Mouse (Mus musculus): Measurements from ENCODE around the gene Mipep.

Gene Mipep

DNA sequence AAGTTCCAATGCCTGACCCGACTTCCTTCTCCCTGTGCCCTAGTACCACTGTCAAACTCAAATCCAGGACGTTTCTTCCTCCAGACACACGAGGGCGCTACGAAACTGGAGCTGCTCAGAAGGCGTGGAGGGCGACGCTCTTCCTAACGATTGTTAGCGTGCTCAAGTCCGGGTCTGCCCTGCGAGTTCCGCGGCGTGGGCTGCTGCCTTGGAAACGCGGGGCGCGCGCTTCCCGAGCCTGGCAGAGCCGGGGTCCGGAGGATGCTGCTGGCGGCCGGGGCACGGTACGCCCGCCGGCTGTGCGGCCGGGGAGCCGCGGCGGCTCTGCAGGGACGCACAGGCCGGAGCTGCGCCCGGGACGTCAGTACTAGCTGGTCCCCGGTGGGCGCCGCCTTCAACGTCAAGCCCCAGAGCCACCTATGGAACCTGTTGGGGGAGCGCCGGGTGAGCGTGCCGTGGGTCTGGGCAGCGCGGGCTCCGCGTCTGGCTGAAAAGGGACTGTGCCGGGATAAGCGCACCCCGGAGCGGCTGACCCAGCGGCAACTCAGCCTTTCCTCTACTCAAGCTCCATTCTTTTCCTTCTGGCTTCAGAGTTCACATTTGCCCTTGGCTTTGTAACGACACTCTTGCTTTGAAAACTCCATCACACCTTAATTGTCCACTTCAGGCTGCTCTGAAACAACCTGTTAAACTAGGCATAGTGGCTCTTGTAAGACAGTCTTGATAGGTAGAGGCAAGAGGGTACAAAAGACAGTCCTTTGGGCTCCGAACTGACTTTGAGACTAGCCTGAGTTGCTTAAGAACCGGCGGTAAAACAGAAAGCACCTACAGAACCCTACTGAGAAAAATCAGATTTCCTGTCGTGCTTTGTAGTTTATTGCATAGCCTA, at the start of gene Mipep:
Mipep (plus strand) TSS at position 147 of the 889 bp plus-strand sequence.
- DNase-seq, result peak; percentile 91

DNA sequence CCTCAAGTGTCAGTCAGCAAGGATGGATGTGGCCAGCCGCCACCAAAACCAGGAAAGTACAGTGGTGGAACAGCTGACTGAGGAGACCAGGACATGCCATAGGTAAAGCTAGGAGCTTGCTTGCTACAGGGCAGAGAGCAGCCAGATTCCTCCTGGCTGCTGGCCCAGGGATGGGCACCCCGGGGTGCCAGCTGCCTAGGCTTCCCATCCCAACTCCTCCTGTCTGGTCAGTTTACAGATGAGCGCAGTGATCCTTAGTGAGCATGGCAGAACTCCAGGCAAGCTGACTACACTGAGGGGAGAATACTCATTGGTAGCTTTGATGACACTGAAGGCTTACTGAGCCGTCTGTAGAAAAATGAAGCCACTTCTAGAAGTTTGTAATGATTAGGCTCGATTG, 49.2 kb upstream of the Mipep start:
- DNase-seq, result peak; percentile 30

DNA sequence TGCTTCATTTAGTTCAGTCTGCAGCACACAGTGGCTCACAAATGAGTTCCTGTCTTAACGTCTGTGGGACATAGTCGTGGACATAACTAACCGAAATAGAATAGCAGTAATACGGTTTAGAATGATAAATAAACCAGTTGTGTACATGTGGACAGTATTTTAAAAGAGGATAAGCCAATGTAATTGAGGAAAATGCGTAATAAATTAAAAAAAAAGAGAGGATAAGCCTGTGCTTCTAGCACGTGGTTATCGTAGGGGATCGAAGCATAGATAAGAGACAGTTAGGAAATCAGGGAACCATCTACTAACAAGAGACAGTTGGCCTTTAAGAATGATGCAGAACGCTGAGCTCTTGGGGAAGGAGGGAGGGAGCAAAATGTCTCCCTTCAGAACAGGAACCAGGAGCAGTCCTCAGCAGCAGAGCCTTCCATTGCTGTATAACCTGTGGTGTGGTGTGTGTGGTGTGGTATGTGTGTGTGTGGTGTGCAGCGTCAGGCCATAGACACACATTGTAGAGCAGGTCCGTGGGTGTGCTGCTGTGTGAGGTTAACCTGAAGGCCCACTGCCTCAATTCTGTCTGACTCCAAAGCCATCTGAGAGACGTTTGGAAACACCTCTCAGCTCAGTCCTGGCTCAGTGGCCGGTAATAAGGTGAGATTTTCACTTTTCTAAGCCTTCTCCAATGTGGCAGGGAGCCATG, 48.4 kb upstream of the Mipep start:
- DNase-seq, result no peak

DNA sequence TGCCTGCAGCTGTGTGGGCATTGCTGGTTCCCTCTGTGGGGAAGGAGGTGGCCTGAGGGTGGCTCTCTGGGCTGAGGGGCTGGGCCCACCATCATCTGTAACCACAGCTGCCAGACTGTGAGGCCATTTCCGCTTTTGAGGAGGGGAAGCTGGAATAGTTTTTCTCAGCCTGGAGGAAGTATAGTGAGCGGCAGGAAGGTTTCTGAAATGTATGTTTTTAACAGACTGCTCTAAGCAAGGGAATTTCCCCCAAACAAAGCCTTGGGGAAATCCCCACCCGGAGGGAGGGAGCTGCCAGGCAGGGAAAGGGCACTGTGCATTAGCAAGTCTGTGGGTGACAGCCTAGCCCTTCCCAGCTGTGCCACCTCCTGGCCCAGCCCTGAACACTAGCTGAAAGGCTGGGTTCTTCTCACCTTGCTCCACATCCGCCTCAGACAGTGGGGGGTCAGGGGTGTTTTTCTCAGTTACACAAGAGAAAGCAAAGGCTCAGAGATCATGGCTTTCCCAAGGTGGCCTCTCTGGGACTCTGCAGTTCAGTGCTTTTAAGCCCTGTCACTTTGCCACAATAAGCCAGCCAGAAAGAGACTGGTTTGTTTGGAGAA, 47.7 kb upstream of the Mipep start:
- peak; percentile 43 for DNase-seq

DNA sequence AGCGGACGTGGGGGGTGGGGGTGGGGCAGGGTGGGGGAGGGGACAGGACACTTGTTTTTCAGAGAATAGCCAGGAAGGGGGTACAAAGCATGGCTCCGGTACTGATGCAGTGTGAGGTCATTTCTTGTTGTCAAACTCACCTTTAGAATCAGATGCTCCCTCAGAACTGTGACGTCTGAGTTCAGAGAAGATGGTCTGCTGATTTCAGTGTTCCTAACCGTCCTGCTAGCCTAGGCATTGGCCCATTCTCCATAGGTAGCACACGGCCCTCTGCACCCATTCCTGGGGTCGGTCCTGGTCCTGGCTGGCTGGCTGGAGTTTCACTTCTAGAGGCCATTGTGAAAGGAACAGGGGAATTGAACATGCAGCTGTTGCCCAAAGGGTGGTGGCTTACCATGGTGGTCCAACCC, 47.2 kb upstream of the Mipep start:
- no peak for DNase-seq

DNA sequence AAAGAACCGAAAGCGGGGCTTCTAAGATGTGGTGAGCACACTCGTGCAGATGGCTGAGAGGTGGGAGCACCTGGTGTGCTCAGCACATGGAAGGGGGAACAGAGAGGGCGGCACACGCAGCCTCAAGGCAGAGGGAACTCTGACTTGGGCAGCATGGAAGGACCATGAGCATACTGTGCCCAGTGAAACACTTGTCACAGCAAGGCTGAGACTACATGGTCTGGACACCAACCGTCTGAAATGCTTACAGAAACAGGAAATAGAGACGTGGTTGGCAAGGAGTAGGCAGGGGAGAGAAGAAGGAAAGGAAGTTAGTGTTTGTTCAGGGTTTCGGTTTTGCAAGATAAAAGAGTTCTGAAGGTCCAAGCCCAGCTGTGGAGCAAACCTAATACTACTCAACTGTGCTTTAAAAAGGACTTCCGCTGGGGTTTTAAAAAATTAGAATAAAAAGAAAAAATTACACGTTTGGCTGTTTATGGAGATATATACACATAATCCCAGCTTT, 45.9 kb upstream of the Mipep start:
- DNase-seq, result no peak

DNA sequence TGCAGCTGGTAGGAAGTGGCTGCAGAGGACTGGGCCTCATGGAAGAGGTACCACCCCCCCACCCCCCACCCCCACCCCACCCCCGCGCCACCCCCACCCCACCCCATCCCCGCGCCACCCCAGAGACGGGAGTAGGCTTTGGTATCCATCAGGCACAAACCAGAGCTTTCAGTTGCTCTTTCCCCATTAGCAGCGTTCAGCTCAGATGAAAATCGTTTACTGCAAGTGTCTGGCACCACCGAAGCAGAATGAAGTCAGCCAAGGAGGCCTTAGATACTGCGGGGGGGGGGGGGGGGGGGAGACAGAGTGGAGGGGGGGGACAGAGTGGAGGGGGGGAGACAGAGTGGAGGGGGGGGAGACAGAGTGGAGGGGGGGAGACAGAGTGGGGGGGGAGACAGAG, 45.2 kb upstream of the Mipep start:
- DNase-seq, result no peak

DNA sequence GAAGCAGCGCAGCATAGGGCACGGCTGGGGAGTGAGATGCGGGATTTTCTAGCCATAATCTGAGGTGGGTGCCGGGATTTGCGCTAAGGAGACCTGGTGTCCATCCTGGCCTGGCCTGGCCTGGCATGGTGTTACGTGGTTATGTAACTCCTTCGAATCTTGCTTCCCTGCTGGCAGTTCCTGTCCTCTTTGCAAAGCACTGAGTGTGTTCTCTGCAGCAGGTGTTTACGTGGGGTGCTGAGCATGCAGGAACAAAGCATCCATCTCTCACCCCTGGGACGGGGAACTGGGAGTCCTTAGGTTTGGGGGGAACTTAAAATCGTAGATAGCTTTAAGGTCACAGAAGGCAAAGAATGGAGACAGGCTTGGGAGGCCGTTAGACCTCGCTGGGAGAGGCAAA, 44.8 kb upstream of the Mipep start:
- no peak for DNase-seq

DNA sequence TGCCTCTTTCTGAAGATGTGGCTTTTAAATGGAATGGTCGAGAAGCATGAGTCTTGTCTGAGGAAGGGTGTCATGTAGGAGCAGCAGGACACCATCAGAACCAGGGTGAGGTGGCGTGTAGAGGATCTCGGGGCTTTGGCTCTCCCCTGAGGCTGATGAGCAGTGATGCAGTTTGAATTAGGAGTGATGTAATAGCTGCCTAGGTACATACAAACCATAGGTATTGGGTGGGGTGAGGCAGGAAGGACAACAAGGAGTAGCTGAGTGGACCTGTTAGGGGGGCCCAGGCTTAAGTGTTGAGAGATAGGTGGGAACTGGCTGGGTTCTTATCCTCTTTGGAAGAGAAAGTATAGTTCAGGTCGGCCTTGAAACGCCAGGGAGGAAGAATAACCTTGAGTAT, 43.9 kb upstream of the Mipep start:
- no peak for DNase-seq

DNA sequence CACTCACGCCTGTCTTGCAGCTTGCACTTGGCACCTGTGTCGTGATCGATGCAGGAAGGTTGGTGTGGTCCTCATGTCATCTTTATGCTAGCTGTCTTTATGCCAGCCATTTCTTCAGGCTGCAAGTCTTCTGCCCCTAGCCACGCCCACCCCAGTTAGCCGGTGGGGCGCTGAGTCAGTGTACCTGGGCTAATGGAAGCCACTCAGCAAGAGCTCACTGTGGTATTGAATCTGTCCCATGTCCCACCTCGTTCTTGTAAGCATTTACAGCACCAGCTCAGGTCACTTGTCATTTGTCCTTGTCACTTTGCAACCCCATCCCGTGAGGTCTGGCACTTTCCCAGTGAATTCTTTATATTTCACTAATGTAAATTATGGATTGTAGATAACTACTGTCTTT, 43.3 kb upstream of the Mipep start:
- no peak for DNase-seq

DNA sequence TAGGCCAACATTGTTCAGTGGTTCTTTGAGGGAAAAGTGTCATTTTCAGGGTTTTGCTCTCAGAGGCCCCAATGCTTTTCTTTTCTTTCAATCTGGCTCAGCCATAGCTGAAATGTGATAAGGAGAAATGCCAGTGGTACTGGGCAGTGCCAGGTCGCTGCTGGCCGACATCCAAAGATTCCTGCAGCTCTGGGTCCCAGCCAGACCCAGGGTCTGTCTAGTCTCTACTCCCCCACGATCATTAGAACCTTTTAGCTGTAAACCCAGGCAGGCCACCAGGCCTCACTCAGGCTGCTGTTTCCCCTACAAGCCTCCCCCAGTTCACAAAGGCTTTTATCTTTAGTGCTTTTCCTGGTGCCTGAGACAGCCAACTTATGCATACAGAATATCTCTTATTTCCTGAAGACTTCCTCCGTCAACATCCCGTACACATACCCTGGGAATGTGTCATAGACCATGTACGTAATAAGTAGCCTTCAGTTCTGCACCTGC, 42.8 kb upstream of the Mipep start:
- DNase-seq, result peak; percentile 57

DNA sequence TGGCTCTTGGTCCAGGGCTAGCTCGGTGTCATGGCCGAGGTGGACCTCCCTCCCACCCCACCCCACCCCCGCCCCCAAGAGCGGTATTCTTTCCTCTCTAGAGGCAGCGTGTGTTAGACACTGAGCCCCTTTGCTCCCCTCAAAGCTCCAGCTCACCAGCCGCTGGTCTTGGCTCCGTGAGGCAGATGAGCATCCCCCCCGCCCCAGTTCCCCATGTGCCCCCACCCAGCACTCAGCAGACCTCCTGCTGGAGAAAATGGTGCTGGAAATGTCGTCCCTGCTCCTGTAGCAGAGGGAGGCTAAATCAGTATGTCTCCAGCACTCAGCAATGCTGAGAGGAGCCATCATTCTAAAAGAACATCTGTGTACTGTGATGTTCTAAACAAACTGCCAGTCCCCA, 40.7 kb upstream of the Mipep start:
- DNase-seq, result no peak

DNA sequence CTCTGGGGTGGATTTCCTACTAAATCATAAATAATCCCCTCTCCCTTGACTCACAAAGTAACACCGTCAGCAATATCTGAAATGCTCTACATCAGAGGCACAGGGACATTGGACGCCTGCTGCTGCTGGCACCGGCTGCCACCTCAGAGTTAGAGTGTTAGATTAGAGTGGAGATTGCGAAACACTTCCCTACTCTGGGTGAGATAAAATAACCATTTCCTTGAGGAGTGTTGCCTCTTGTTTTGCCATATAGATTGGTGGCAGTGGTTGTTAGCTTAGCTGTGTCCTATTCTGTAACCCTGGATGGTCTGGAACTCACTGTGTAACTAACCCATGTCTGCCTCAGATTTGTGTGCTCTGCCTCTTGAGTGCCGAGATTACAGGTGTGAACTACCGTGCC, 39.2 kb upstream of the Mipep start:
- DNase-seq, result no peak

DNA sequence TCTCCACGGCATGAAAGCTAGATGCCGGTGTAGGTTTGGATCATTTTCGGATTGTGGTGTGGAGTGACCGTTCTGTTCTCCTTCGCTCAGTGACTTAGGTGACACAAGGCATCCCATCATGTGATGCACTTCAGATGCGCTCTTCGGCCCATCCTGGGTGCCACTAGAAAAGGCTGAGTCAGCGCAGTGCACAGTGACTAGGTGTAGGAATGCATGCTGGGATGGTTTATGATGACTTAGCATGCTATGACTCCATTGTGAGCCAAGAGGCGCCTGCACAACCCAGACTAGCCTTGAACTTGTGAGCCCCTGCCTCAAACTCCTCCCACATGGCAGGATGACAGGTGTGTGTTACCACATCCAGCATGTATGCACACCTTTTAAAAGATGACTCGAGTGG, 38.2 kb upstream of the Mipep start:
- no peak for DNase-seq

DNA sequence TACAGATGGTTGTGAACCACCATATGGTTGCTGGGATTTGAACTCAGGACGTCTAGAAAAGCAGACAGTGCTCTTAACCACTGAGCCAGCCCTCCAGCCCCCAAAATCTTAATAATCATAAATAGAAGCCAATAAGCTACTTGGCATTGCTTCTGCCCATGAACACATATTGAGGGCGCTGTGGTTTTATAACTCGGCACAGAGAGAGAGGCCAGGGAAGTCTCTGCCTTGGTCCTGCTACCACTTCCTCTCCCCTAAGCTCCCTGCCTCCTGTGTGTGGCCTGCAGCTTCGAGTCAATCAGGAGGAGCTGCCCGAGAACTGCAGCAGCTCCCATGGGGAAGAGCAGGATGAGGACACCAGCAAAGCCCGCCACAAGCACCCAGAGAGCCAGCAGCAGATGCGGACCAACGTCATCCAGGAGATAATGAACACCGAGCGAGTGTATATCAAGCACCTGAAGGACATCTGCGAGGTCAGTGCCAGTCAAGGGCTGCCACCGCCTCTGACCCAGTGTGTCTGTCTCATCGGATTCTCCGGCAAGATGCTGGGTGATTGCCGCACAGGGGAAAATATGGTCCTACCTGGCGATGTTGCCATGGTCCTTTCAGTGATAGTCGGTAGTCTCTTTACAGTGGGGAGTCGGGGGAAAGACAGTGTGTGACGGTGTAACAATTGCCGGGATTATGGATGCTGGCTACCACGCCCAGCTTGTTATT, 37.1 kb upstream of the Mipep start:
- no peak for DNase-seq

DNA sequence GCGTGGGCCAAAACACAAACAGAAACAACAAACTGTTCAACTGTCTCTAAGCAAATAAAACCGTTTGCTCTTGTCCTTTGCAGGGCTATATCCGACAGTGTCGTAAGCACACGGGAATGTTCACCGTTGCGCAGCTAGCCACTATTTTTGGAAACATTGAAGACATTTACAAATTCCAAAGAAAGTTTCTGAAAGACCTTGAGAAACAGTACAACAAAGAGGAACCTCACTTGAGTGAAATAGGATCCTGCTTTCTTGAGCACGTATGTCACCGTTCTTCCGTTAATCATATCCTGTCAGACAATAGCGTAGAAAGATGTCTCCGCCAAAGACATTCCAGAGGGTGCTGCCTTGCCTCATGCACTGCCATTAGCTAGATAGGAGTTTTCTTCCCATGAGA, 34.5 kb upstream of the Mipep start:
- no peak for DNase-seq

DNA sequence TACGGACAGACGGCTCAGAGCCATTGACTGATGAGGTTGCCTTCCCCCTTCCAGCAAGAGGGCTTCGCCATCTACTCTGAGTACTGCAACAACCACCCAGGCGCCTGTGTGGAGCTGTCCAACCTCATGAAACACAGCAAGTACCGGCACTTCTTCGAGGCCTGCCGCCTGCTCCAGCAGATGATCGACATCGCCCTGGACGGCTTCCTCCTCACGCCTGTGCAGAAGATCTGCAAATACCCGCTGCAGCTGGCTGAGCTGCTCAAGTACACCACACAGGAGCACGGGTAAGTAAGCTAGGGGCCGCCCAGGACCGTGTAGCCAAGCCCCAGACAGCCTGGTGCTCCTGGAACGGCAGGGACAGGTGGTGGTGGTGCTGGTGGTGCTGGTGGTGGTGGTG, 32.8 kb upstream of the Mipep start:
- DNase-seq, result no peak

DNA sequence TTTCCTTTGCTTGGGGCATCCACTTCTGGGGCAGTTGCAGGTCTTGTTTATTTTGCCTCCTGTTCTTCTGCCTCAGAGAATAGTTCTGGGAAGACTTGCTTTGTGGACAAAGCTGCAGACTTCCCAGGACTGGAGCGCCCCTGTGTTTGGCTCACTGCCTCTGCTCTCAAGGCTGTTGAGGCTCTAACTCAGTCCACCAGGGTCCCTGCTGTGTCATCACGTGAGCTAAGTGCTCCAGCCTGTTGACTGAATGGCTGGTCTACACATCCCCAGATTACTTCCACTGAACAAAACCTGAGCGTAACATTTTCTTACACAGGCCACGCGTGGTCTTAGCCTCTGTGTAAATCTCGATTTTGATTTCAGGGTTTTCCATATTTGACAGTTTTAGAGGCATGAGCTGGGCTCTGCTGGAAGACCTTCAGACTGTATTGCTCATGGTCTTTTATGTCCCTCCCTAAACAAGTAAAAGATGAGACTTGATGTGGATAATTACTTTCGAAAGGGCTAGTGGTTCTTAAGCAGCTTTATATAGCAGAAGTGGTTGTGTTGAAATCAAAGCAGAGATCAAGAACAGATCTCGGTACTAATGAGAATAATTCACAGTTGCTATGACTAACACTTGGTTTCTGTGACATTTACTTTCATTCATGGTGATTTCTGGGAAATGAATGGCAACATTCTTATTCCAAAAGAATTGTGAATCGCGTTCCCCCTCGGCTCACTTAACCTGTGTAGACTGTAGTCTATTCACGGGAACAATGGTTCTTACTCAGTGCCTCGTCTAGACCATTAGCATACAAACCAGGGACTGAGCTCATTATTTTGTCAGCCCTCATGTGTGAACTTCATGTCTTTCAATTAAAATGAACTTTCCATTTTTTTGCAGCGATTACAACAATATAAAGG, 31.2 kb upstream of the Mipep start:
- no peak for DNase-seq

DNA sequence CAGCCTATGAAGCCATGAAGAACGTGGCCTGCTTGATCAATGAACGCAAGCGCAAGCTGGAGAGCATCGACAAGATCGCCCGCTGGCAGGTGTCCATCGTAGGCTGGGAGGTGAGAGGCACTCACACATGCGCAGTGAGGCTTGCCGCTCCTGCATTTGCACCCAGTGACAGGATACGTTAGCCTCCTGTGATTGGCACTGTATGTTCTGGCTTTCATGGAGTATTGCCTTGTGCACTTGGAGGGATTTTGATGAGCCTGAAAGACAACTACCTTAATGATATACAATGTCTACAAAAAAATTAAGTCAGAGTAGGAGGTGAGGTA, 30.6 kb upstream of the Mipep start:
- DNase-seq, result no peak

DNA sequence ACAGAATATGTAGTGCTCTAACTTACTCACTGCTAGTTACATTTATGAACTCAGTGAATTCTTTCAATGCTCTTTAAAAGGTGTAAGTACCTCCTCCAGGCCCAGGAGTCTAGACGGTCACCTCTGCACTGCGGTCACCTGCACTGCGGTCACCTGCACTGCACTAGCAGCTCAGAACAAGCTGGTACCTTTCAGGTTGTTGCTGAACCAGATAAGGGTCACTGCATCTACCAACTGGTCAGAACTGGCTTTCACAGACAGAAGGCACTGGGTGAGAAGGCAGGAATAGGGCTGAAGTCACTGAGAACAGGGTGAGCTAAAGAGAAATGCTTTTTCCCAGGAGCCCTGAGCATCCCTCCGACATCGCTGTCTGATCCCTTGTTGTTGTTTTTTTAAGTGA, 29.7 kb upstream of the Mipep start:
- peak; percentile 53 for DNase-seq

DNA sequence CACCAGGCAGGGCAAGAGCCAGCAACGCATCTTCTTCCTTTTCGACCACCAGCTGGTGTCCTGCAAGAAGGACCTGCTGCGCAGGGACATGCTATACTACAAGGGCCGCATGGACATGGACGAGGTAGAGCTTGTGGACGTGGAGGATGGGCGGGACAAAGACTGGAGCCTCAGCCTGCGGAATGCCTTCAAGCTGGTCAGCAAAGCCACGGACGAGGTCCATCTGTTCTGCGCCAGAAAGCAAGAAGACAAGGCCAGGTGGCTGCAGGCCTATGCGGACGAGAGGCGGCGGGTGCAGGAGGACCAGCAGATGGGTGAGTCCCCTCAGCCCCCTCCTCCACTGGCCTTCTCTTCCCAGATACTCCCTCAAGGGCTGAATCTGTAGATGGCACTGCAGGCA, 28.1 kb upstream of the Mipep start:
- DNase-seq, result no peak

DNA sequence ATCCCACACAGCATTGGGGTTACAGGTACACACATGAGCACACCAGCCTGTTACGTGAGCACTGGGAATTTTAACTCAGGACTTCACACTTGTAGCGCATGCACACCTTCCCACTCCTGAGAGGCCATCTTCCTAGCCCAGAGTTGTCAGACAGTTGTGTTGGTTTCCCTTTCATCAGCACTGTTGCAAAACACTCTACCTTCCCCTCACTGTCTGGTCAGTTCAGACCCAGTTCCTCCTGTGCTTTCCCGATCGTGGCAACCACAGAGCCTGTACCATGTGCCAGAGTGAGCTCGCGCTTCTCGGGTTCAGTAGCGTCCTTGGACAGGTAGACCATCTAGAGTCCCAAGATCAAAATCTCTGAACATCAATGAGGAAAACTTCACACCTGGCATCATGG, 27.1 kb upstream of the Mipep start:
- DNase-seq, result no peak

Data from kidney, postnatal 14 days (tissue).